Mouse (Mus musculus): ENCODE data around the gene Tff2. TPM values are rescaled to one million over a fixed set of nuclear protein-coding genes. Genes with fewer than 3 reads are reported as not detected.

Gene Tff2
- polyA plus RNA-seq, 1 experiment from 2014 or later: not detected

DNA sequence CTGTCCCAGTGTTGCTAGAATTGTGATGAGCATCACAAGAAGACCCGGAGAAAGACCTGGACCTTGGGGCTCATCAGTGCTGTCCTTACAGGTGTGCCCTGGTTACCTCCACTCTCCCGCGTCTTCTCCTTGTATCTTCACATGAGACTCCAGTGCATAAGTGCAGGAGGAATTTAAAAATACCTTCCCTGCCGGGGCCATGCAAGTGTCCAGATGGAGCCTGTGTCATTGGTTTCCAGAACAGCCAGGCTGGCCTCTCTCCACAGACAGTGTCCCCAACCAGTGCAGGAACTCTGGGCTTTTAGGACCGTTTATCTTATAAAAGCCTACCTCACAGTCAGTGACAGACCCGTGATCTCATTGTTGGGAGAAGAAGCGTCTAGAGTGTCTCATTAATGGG, 48.5 kb downstream of the Tff2 start:
- ATAC-seq (replicated peaks; ENCODE audit: insufficient number of reproducible peaks, low FRiP score, low TSS enrichment, low read depth) (no peak), DNase-seq (ENCODE audit: low spot score) (no peak)
- Histone ChIP-seq H3K9me3 (replicated peaks; ENCODE audit: control insufficient read depth, low read length) (no peaks in the 10 kb centered on the region), H3K4me1 (ENCODE audit: control insufficient read depth, insufficient read depth, low read length) (no peaks in the 10 kb centered on the region), H3K36me3 (replicated peaks; ENCODE audit: control insufficient read depth, insufficient read depth, low read depth, low read length) (no peaks in the 10 kb centered on the region), H3K4me2 (ENCODE audit: low read depth, low read length) (no peak overlapping the region), H3K27ac (replicated peaks; ENCODE audit: low read depth, low read length) (no peak overlapping the region), H3K9ac (replicated peaks; ENCODE audit: low read length) (no peak overlapping the region), H3K4me3 (ENCODE audit: low read depth, low read length) (no peak overlapping the region), H3K27me3 (ENCODE audit: control insufficient read depth, insufficient read depth, low read length) (no peaks in the 10 kb centered on the region)
- 89% methylated on average over 7 of the region's 7 CpGs for WGBS

DNA sequence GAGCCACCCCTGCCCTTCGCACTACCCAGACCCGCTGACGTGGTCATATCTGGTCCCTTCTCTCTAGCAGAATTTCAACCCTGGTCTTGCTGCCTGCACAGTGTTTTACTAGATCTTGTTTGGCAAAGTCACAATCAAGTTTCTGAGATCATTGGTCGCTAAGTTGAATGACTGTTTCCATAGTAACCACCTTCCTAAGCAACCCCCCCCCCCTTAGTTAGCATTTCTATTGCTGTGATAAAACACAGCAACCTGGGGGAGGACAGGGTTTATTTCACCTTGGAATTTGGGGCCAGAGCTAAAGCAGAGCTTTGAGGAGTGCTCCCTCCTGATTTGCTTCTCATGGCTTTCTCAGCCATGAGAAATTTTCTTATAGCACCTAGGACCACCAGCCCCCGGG, 49.3 kb downstream of the Tff2 start:
- H3K9ac ChIP-seq (replicated peaks; ENCODE audit: low read length): no peak overlapping the region
- no peak for ATAC-seq (replicated peaks; ENCODE audit: insufficient number of reproducible peaks, low FRiP score, low TSS enrichment, low read depth)
- no peaks in the 10 kb centered on the region for H3K27me3 ChIP-seq (ENCODE audit: control insufficient read depth, insufficient read depth, low read length)

More for the DNA sequence above, 49.3 kb downstream of the Tff2 start:
- H3K4me2 ChIP-seq (ENCODE audit: low read depth, low read length): no peak overlapping the region
- no peak overlapping the region for H3K4me3 ChIP-seq (ENCODE audit: low read depth, low read length)
- H3K27ac ChIP-seq (replicated peaks; ENCODE audit: low read depth, low read length): no peak overlapping the region
- no peaks in the 10 kb centered on the region for H3K9me3 ChIP-seq (replicated peaks; ENCODE audit: control insufficient read depth, low read length)
- no peaks in the 10 kb centered on the region for H3K4me1 ChIP-seq (ENCODE audit: control insufficient read depth, insufficient read depth, low read length)
- no peak for DNase-seq (ENCODE audit: low spot score)
- WGBS: 58% methylated on average over 5 of the region's 5 CpGs
- no peaks in the 10 kb centered on the region for H3K36me3 ChIP-seq (replicated peaks; ENCODE audit: control insufficient read depth, insufficient read depth, low read depth, low read length)

Other genes starting within 250 kb of the Tff2 start
- 0.08 TPM in 1 of 2 replicates, not detected in the other for gene Glp1r, start 242.5 kb downstream of the Tff2 start, polyA plus RNA-seq (2014; fragmentation: Nextera tagmentation; extraction: Ambion mirVana)
- 0.21 TPM in 1 of 2 replicates, not detected in the other for gene Umodl1, start 189.6 kb downstream of the Tff2 start, polyA plus RNA-seq (2014; fragmentation: Nextera tagmentation; extraction: Ambion mirVana)
- 11.7 and 13.9 TPM in 2 replicates for gene Abcg1, start 86.6 kb downstream of the Tff2 start, polyA plus RNA-seq (2014; fragmentation: Nextera tagmentation; extraction: Ambion mirVana)
- gene Tff3, start 14.6 kb downstream of the Tff2 start, polyA plus RNA-seq (2014; fragmentation: Nextera tagmentation; extraction: Ambion mirVana): not detected in 2 replicates
- gene Tff1, start 21.0 kb upstream of the Tff2 start, polyA plus RNA-seq (2014; fragmentation: Nextera tagmentation; extraction: Ambion mirVana): not detected in 2 replicates
- not detected in 2 replicates for gene Tmprss3, start 54.7 kb upstream of the Tff2 start, polyA plus RNA-seq (2014; fragmentation: Nextera tagmentation; extraction: Ambion mirVana)
- 0.11 and 0.36 TPM in 2 replicates for gene Ubash3a, start 63.6 kb upstream of the Tff2 start, polyA plus RNA-seq (2014; fragmentation: Nextera tagmentation; extraction: Ambion mirVana)
- gene Rsph1, start 133.1 kb upstream of the Tff2 start, polyA plus RNA-seq (2014; fragmentation: Nextera tagmentation; extraction: Ambion mirVana): 0.66 and 0.76 TPM in 2 replicates
- gene Slc37a1, start 142.5 kb upstream of the Tff2 start, polyA plus RNA-seq (2014; fragmentation: Nextera tagmentation; extraction: Ambion mirVana): 1.8 and 2.4 TPM in 2 replicates
- gene Pde9a, start 241.9 kb upstream of the Tff2 start, polyA plus RNA-seq (2014; fragmentation: Nextera tagmentation; extraction: Ambion mirVana): 25.7 and 26.6 TPM in 2 replicates

Measured in embryonic facial prominence, embryonic 11.5 days (tissue).